Mouse (Mus musculus): ENCODE results near the gene Il2rb. TPM values are rescaled to one million over a fixed set of nuclear protein-coding genes. Genes with fewer than 3 reads are reported as not detected.

The Il2rb gene
- total and polyA plus RNA-seq, 3 experiments = 0.31 to 2.3 (median 0.55) TPM

DNA sequence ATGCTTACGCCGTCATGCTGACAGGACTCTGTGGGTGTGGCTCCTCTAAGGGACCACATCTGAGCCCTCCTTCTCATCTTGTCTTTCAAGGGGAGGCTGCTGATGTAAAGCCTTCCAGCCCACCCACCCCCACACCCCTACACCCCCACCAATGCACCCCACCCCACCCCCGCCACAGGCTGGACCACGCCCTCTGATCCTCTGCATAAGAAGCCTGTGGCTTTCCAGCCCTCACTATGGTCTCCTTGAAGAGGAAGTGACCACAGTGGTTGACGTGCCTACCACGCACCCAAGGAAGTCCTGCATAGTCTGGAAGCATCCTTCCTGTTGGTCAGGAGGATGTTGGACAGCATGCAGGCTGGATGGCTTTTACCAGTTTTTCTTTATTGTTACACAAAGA is 20.7 kb upstream of the Il2rb start:
- Histone ChIP-seq H3K4me3 (no peak overlapping the region), H3K79me2 (replicated peaks; ENCODE audit: control insufficient read depth, insufficient read depth, low read length) (no peaks in the 10 kb centered on the region), H3K9ac (ENCODE audit: low read depth, low read length) (no peak overlapping the region), H3K36me3 (ENCODE audit: control insufficient read depth, insufficient read depth, low read length) (no peaks in the 10 kb centered on the region), H3K27me3 (ENCODE audit: control insufficient read depth, insufficient read depth, low read length) (no peaks in the 10 kb centered on the region), H3K4me1 (ENCODE audit: control insufficient read depth, insufficient read depth, low read length) (peaks cover 22% of the 10 kb centered on the region), H3K27ac (no peak overlapping the region)
- intact Hi-C loops (cut with DNase I) = loop anchor here (2.0 to 5.0 kb wide), 2 partner anchors 65 to 338 kb away; no protein-coding TSS in a partner anchor
- TF ChIP-seq POLR2A (IDR thresholded peaks at IDR 0.05; ENCODE audit: insufficient read depth, low read depth, low read length) (no peak), CTCF (IDR thresholded peaks at IDR 0.05) (no peak), EP300 (IDR thresholded peaks at IDR 0.05; ENCODE audit: insufficient read depth, low read depth, low read length) (no peak)
- 55% methylated on average over 6 of the region's 6 CpGs for WGBS
- DNase-seq = no peak

DNA sequence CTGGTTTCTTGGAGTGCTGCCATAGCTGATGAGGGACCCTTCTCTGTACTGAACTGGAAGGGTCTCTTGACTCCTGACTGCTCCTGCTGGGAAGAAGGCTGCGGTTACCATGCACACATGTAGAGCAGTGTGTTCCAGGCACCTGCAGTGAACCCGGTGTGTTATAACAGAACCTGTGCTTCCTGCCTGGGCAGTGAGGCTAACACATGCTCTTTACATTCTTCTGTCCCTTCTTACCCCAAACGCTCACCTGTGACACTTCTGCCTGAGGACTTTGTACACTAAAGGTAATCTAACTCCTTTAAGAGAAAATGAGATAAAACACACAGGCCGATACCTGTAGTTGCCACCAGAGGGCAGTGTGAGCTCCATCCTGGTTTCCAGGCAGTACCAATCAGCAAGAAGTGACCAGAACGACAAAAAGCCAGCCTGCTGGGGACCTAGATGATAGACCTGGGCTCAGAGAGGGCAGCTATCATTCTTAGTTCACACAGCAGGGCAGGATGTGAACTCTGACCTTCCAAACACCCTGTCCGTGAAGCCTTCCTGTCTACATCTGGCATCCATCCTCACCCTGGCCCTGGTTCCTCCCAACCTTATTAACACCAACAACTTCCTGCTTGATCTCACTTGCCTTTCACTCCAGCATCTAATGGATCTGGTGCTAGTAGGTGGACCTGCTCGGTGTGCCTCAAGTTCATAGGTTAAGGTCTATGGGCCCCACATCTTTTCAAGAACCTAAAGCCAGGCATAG is 19.5 kb upstream of the Il2rb start:
- Histone ChIP-seq H3K36me3 (ENCODE audit: control insufficient read depth, insufficient read depth, low read length) (no peaks in the 10 kb centered on the region), H3K27ac (no peak overlapping the region; the same call in 1 of the 2 replicates), H3K79me2 (replicated peaks; ENCODE audit: control insufficient read depth, insufficient read depth, low read length) (no peaks in the 10 kb centered on the region), H3K4me3 (no peak overlapping the region), H3K9ac (ENCODE audit: low read depth, low read length) (no peak overlapping the region), H3K27me3 (ENCODE audit: control insufficient read depth, insufficient read depth, low read length) (no peaks in the 10 kb centered on the region), H3K4me1 (ENCODE audit: control insufficient read depth, insufficient read depth, low read length) (peaks cover 11% of the 10 kb centered on the region)
- TF ChIP-seq POLR2A (IDR thresholded peaks at IDR 0.05; ENCODE audit: insufficient read depth, low read depth, low read length) (no peak), CTCF (IDR thresholded peaks at IDR 0.05) (peak; percentile 98), EP300 (IDR thresholded peaks at IDR 0.05; ENCODE audit: insufficient read depth, low read depth, low read length) (peak; percentile 88; the same call in 1 of the 2 replicates)
- peak; percentile 75 to 85 for DNase-seq
- WGBS = 19% methylated on average over 7 of the region's 7 CpGs
- intact Hi-C loops (cut with DNase I) = loop anchor here (1.0 to 5.0 kb wide), 3 partner anchors 18 to 337 kb away; no protein-coding TSS in a partner anchor

GRCm38 (mm10) chr15:78513019-78513418 is 17.9 kb upstream of the Il2rb start:
- H3K27ac ChIP-seq = no peak overlapping the region
- DNase-seq = no peak
- H3K4me3 ChIP-seq = no peak overlapping the region
- TF ChIP-seq EP300 (IDR thresholded peaks at IDR 0.05; ENCODE audit: insufficient read depth, low read depth, low read length) (no peak), POLR2A (IDR thresholded peaks at IDR 0.05; ENCODE audit: insufficient read depth, low read depth, low read length) (no peak), CTCF (IDR thresholded peaks at IDR 0.05) (no peak)
- H3K9ac ChIP-seq (ENCODE audit: low read depth, low read length) = no peak overlapping the region
- intact Hi-C loops (cut with DNase I) = no loop called here
- 90% methylated on average over 14 of the region's 14 CpGs for WGBS
- no peaks in the 10 kb centered on the region for H3K27me3 ChIP-seq (ENCODE audit: control insufficient read depth, insufficient read depth, low read length)
- no peaks in the 10 kb centered on the region for H3K79me2 ChIP-seq (replicated peaks; ENCODE audit: control insufficient read depth, insufficient read depth, low read length)
- peaks cover 5% of the 10 kb centered on the region for H3K4me1 ChIP-seq (ENCODE audit: control insufficient read depth, insufficient read depth, low read length)
- H3K36me3 ChIP-seq (ENCODE audit: control insufficient read depth, insufficient read depth, low read length) = no peaks in the 10 kb centered on the region

DNA sequence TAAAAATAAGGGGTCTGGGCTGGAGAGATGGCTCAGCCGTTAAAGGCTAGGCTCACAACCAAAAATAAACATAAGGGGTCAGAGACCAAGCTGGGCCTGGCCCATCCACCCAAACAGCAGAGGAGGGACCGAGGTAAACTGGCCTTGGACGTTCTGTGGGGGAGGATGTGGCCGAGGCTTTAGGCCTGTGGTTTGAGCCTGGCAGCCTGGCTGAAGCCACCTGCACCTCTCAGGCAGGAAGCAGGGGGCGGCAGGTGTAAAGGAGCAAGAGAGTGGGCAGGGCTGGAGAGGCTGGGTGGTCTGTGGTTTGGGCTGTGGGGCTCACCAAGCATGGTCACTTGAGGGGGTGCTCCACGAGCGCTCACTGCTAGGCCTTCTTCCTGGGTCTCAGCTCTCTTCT is 16.9 kb upstream of the Il2rb start:
- H3K79me2 ChIP-seq (replicated peaks; ENCODE audit: control insufficient read depth, insufficient read depth, low read length) = no peaks in the 10 kb centered on the region
- H3K27ac ChIP-seq = no peak overlapping the region
- no peak overlapping the region for H3K4me3 ChIP-seq
- TF ChIP-seq POLR2A (IDR thresholded peaks at IDR 0.05; ENCODE audit: insufficient read depth, low read depth, low read length) = no peak
- TF ChIP-seq EP300 (IDR thresholded peaks at IDR 0.05; ENCODE audit: insufficient read depth, low read depth, low read length) = no peak
- no peak for TF ChIP-seq CTCF (IDR thresholded peaks at IDR 0.05)
- H3K36me3 ChIP-seq (ENCODE audit: control insufficient read depth, insufficient read depth, low read length) = no peaks in the 10 kb centered on the region
- intact Hi-C loops (cut with DNase I) = loop anchor here (2.0 kb wide), 1 partner anchor 63 kb away; no protein-coding TSS in a partner anchor
- H3K4me1 ChIP-seq (ENCODE audit: control insufficient read depth, insufficient read depth, low read length) = peaks cover 5% of the 10 kb centered on the region
- no peaks in the 10 kb centered on the region for H3K27me3 ChIP-seq (ENCODE audit: control insufficient read depth, insufficient read depth, low read length)
- no peak overlapping the region for H3K9ac ChIP-seq (ENCODE audit: low read depth, low read length)
- WGBS = 83% methylated on average over 7 of the region's 7 CpGs
- DNase-seq = no peak

DNA sequence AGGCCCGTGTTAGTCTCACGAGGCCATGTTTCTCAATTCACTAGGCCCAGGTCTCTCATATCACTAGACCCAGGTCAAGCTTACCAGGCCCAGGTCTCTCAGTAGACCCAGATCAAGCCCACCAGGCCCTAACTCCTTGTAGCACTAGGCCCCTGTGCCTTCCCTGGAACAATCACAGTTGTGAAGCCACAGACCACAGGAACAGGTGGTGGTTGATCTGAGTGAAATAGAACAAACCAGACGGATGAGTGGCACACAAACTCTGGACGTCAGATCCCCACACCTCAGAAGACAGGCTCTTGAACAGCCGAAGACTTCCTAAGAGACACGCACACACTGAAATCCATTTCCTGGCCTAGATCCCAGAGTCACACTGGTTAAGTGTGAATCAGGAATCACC is 15.7 kb upstream of the Il2rb start:
- 80% methylated on average over 6 of the region's 6 CpGs for WGBS
- H3K27me3 ChIP-seq (ENCODE audit: control insufficient read depth, insufficient read depth, low read length) = no peaks in the 10 kb centered on the region
- no peak overlapping the region for H3K27ac ChIP-seq
- no peak overlapping the region for H3K9ac ChIP-seq (ENCODE audit: low read depth, low read length)
- H3K4me3 ChIP-seq = no peak overlapping the region
- no peak for DNase-seq
- TF ChIP-seq CTCF (IDR thresholded peaks at IDR 0.05) = no peak
- TF ChIP-seq POLR2A (IDR thresholded peaks at IDR 0.05; ENCODE audit: insufficient read depth, low read depth, low read length) = no peak
- no peak for TF ChIP-seq EP300 (IDR thresholded peaks at IDR 0.05; ENCODE audit: insufficient read depth, low read depth, low read length)
- no peaks in the 10 kb centered on the region for H3K36me3 ChIP-seq (ENCODE audit: control insufficient read depth, insufficient read depth, low read length)
- H3K79me2 ChIP-seq (replicated peaks; ENCODE audit: control insufficient read depth, insufficient read depth, low read length) = no peaks in the 10 kb centered on the region
- intact Hi-C loops (cut with DNase I) = loop anchor here (2.0 kb wide), 1 partner anchor 62 kb away; no protein-coding TSS in a partner anchor
- H3K4me1 ChIP-seq (ENCODE audit: control insufficient read depth, insufficient read depth, low read length) = peaks cover 4% of the 10 kb centered on the region

DNA sequence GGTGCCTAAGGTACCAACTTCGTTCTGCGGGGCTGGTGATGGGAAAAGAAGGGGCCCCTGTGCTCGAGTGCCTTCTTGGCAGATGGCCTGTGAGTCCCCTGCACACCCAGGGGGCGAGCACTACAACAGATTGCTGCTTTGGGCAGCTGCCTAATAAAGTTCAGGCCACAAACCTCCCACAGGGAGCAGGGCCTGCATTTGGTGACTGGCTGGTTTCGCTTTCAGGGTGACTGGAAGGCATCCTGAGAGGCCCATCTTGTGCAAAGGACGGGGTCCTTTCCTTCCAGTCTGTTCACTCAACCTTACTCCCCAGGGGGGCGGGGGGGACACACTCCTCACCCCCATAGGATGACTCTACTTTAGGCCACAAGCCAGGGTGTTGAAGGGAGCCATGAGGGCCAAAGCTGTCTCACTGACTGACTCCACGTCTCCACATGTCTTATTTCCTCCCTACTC is 15.1 kb upstream of the Il2rb start:
- H3K4me1 ChIP-seq (ENCODE audit: control insufficient read depth, insufficient read depth, low read length) = peaks cover 4% of the 10 kb centered on the region
- DNase-seq = no peak
- H3K4me3 ChIP-seq = no peak overlapping the region
- no peaks in the 10 kb centered on the region for H3K79me2 ChIP-seq (replicated peaks; ENCODE audit: control insufficient read depth, insufficient read depth, low read length)
- WGBS = 69% methylated on average over 8 of the region's 8 CpGs
- intact Hi-C loops (cut with DNase I) = loop anchor here (2.0 kb wide), 1 partner anchor 61 kb away; no protein-coding TSS in a partner anchor
- H3K27ac ChIP-seq = no peak overlapping the region
- no peak overlapping the region for H3K9ac ChIP-seq (ENCODE audit: low read depth, low read length)
- no peaks in the 10 kb centered on the region for H3K27me3 ChIP-seq (ENCODE audit: control insufficient read depth, insufficient read depth, low read length)
- TF ChIP-seq POLR2A (IDR thresholded peaks at IDR 0.05; ENCODE audit: insufficient read depth, low read depth, low read length) (no peak), CTCF (IDR thresholded peaks at IDR 0.05) (no peak), EP300 (IDR thresholded peaks at IDR 0.05; ENCODE audit: insufficient read depth, low read depth, low read length) (no peak)
- no peaks in the 10 kb centered on the region for H3K36me3 ChIP-seq (ENCODE audit: control insufficient read depth, insufficient read depth, low read length)
